Mouse (Mus musculus): ENCODE measurements at regions not wholly inside any gene's neighbourhood (a gene's known extent, or its start where the extent isn't known, plus 50 kb on each side); places are given as distances from the start of the nearest gene placed in this dataset.

DNA sequence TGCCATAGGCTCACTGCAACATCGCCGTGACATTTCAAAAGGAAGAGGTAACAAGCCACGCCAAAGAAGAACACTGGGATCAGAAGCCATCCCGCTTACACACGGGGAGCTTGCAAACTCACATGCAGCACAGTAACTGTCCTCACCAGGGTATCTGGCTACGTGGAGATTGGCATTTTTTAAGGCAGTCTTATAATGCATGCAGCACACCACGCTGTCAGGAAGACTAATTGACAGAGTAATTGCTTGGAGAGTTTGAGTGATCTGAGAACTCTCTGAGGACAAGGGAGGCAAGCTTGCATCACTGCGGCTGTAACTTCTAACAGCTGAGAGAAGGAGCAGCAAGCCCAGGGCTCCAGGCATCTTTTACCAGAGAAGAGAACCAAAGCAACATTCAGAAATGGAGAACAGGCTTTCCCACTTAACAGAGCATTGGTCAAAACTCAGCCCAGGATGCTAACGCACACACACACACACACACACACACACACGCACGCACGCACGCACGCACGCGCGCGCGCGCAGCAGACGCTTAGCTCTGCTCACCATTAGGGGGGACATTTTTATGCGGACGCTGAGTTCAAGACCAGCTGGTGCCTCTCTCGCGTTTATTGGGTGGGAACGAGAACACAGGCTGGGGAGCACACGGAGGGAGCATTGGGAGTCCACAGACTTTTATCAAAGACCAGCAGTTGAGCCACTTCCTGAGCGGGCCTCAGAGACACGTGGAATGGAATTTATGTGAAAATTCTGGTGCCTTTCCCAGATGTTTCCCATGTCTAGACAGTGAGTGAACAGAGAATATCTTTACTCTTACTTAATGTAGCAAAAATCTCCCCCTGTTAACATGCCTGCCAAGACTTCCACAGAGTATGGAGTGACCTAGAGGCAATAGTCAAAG is 66.6 kb downstream of the 1700129C05Rik start:
- no peak for ATAC-seq (ENCODE audit: low FRiP score, low read depth)
- Histone ChIP-seq H3K9me3 (no peaks in the 10 kb centered on the region), H3K4me2 (replicated peaks) (peak overlapping the region; percentile 39), H3K27ac (replicated peaks) (no peak overlapping the region), H3K27me3 (0 out of 2 replicates have a peak, but pooled peaks cover 3% of the 10 kb centered on the region), H3K4me1 (peaks cover 11% of the 10 kb centered on the region; the same call in 1 of the 2 replicates), H3K9ac (replicated peaks) (no peak overlapping the region), H3K4me3 (no peak overlapping the region), H3K36me3 (no peaks in the 10 kb centered on the region)
- 43% methylated on average over 29 of the region's 29 CpGs for WGBS

DNA sequence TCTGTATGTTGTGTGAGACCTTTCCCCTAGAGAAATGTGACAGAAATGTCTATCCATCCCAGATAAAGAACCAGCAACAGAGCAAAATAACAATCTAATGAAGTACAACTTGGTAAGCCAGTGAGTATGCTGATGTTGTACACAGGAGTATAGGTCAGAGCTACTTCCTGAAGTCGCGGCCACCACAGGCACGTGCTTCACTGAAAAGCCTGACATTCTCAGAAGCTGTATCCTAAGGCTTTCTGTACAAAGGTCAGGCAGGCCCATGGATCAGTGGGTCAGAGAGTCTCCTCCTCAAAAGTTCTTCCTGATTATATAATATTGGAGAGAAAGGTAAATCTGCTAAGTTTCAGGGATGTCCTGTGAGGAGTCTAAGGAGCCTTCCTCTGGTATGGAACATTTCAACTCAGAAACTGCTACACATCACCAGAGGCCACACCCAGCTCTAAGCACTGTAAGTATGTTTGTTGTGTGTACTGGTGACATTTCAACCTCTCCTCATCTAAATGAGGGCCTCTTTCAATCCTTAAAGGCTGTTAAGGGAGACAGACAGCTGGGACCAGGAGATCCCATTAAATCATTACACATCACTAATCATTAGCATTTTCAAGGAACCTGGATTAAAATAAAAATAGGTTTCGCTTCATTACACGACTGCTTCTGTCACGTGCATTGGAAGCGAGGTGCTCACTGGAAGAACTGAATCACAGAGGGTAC is 70.2 kb downstream of the 1700129C05Rik start:
- ATAC-seq (ENCODE audit: low FRiP score, low read depth), result no peak

DNA sequence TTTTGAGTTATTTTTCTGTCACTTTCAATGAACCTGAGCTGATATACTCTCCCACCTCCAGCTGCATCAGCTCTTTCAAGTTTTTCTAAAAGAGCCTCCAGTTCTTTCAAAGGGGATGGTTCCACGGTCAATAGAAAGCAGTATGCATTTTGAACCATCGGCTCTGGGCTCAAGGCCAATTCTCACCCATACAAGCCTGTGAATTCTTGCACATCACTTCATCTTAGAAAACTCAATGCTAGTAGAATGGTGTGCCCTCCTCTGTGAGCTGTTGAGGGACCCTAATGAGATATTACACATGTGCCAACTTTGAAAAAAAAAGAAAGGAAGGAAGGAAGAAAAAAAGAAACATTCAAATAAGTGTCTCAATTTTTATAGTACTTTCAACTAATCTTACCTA is 72.6 kb downstream of the 1700129C05Rik start:
- Histone ChIP-seq H3K4me3 (no peak overlapping the region), H3K4me1 (no peaks in the 10 kb centered on the region; the same call in 1 of the 2 replicates), H3K27me3 (no peaks in the 10 kb centered on the region), H3K27ac (replicated peaks) (no peak overlapping the region), H3K4me2 (replicated peaks) (no peak overlapping the region), H3K9me3 (no peaks in the 10 kb centered on the region), H3K9ac (replicated peaks) (no peak overlapping the region), H3K36me3 (no peaks in the 10 kb centered on the region)
- ATAC-seq (ENCODE audit: low FRiP score, low read depth), result no peak
- 84% methylated on average over 2 of the region's 2 CpGs for WGBS

More for the DNA sequence above, 70.2 kb downstream of the 1700129C05Rik start:
- 69% methylated on average over 7 of the region's 7 CpGs for WGBS
- Histone ChIP-seq H3K9ac (replicated peaks) (no peak overlapping the region), H3K4me3 (no peak overlapping the region), H3K4me1 (peaks cover 11% of the 10 kb centered on the region; the same call in 1 of the 2 replicates), H3K9me3 (no peaks in the 10 kb centered on the region), H3K4me2 (replicated peaks) (no peak overlapping the region), H3K27ac (replicated peaks) (no peak overlapping the region), H3K36me3 (no peaks in the 10 kb centered on the region), H3K27me3 (0 out of 2 replicates have a peak, but pooled peaks cover 3% of the 10 kb centered on the region)

DNA sequence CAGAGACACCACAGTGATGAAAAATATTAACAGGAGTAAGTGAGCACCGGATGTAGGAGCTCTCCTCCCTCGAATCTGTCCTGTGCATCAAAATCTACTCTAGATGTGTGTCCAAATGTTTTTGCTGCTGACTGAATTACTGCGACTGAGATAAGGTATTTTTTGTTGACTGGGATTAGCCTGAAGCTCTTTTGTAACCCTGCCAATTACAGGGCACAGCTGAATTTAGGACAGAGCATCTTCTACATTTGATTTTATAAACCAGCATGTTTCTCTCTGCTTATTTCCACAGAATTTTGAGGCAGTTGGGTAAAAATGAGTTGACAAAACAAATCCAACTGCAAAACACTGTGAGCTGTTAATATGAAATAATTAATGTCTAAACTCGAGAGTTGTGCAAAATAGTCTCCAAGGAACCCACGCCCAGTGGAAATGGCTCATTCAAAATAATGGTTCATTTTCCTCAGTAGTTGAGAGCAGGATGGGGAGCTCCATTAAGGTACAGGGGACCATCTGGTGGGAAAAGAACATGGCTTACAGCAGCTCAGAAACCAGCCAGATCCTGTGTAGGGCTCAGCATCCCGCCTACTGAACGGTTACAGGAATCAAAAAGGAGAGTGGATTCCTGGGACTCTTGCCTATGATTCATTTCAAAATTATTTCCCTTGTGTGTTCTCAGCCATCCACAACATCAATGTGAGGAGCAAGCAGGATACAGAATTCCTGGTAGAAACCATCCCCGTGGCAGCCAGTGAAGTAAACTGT is 76.1 kb downstream of the 1700129C05Rik start:
- ATAC-seq (ENCODE audit: low FRiP score, low read depth), result no peak
- no peak overlapping the region for H3K4me3 ChIP-seq
- no peaks in the 10 kb centered on the region for H3K36me3 ChIP-seq
- H3K27ac ChIP-seq (replicated peaks), result no peak overlapping the region
- WGBS, result 89% methylated on average over 8 of the region's 8 CpGs
- no peak overlapping the region for H3K4me2 ChIP-seq (replicated peaks)
- no peak overlapping the region for H3K9ac ChIP-seq (replicated peaks)
- H3K9me3 ChIP-seq, result no peaks in the 10 kb centered on the region
- no peaks in the 10 kb centered on the region for H3K27me3 ChIP-seq
- H3K4me1 ChIP-seq, result no peaks in the 10 kb centered on the region

DNA sequence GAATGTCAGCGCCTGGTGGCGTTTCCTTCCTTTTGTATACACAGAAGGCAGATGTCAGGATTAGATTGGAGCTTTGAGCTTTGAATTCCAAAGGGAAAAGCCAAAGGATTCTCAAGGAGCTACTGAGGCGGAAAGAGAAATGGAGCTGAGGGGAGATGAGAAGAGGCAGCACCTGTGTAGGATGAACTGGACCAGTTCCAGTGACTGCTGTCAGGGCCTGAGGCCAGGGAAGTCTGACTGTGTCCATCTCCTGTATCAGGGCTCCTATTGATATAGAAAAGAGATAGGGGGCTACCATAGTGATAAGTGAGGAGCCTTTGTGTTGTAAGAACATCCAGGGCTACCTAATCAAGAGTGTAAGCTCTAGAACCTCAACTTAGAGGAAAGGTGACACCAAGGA is 79.5 kb downstream of the 1700129C05Rik start:
- 51% methylated on average over 3 of the region's 3 CpGs for WGBS
- no peak overlapping the region for H3K27ac ChIP-seq (replicated peaks)
- ATAC-seq (ENCODE audit: low FRiP score, low read depth), result no peak
- H3K9ac ChIP-seq (replicated peaks), result no peak overlapping the region
- H3K36me3 ChIP-seq, result no peaks in the 10 kb centered on the region
- no peaks in the 10 kb centered on the region for H3K9me3 ChIP-seq
- H3K4me1 ChIP-seq, result no peaks in the 10 kb centered on the region
- no peak overlapping the region for H3K4me3 ChIP-seq
- H3K27me3 ChIP-seq, result no peaks in the 10 kb centered on the region
- no peak overlapping the region for H3K4me2 ChIP-seq (replicated peaks)

DNA sequence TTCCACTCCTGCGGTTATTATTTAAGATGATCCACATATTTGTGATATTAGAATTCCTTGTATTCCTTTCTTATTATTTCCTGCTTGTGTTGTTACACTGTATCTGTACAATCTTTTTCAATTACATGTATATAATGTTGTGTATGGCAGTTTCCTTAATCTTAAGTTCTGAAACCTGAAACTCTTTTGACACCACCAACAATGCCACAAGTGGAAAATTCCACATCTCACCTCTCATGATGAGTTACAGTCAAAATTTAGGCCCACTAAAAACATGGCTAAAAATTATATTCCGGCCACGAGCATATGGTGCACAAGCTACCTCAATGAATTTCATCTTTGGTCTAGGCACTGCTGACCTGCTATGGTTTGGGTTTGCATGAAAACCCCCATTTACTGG is 85.9 kb downstream of the 1700129C05Rik start:
- no peaks in the 10 kb centered on the region for H3K4me1 ChIP-seq
- no peak overlapping the region for H3K9ac ChIP-seq (replicated peaks)
- 93% methylated on average over 3 of the region's 3 CpGs for WGBS
- H3K36me3 ChIP-seq, result no peaks in the 10 kb centered on the region
- H3K9me3 ChIP-seq, result no peaks in the 10 kb centered on the region
- no peak overlapping the region for H3K4me2 ChIP-seq (replicated peaks)
- H3K27ac ChIP-seq (replicated peaks), result no peak overlapping the region
- H3K27me3 ChIP-seq, result no peaks in the 10 kb centered on the region
- H3K4me3 ChIP-seq, result no peak overlapping the region
- no peak for ATAC-seq (ENCODE audit: low FRiP score, low read depth)

DNA sequence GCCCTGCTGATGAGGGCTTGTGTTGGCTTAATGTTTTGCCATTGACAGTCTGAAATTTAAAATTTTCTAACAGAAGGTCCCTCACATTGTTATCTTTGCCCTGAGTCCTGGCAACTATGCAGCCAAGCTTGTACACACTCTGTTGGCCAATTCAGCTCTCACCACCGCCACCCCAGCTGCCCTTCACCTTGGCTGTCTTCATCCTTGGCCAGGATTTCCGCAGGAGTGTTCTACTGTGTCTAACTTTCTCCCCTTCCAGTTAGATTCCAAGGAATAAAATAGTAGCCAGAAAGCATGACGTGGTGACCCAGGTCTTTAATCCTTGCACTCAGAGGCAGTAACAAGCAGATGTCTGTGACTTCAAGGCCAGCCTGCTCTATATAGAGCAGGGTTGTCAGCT is 87.4 kb downstream of the 1700129C05Rik start:
- Histone ChIP-seq H3K4me1 (0 out of 2 replicates have a peak, but pooled peaks cover 4% of the 10 kb centered on the region), H3K4me2 (replicated peaks) (no peak overlapping the region), H3K27me3 (no peaks in the 10 kb centered on the region), H3K4me3 (no peak overlapping the region), H3K36me3 (no peaks in the 10 kb centered on the region), H3K27ac (replicated peaks) (no peak overlapping the region), H3K9me3 (no peaks in the 10 kb centered on the region), H3K9ac (replicated peaks) (no peak overlapping the region)
- no peak for ATAC-seq (ENCODE audit: low FRiP score, low read depth)
- WGBS, result 87% methylated on average over 3 of the region's 3 CpGs

DNA sequence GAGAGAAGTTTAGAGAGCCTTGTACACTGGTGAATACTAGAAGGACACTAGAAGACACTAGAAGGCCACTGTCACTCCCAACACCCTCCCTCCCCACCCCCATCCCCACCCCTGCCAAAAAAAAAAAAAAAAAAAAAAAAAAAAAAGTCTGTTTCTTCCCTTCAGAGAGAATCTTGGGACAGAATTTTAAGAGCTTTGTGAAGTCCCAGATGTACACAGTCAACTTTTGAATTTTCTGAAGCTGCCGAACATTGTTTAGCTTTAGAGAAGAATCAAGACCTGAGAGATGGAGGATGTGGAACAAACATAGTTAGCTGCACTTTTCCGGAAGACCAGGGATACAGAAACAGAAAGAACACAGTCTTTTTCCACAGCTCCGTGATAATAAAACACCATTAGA is 90.3 kb downstream of the 1700129C05Rik start:
- no peak overlapping the region for H3K27ac ChIP-seq (replicated peaks)
- ATAC-seq (ENCODE audit: low FRiP score, low read depth), result no peak
- H3K36me3 ChIP-seq, result no peaks in the 10 kb centered on the region
- H3K4me1 ChIP-seq, result 0 out of 2 replicates have a peak, but pooled peaks cover 4% of the 10 kb centered on the region
- no peaks in the 10 kb centered on the region for H3K9me3 ChIP-seq
- H3K9ac ChIP-seq (replicated peaks), result no peak overlapping the region
- H3K4me2 ChIP-seq (replicated peaks), result no peak overlapping the region
- WGBS, result 85% methylated on average over 3 of the region's 3 CpGs
- no peaks in the 10 kb centered on the region for H3K27me3 ChIP-seq
- no peak overlapping the region for H3K4me3 ChIP-seq

DNA sequence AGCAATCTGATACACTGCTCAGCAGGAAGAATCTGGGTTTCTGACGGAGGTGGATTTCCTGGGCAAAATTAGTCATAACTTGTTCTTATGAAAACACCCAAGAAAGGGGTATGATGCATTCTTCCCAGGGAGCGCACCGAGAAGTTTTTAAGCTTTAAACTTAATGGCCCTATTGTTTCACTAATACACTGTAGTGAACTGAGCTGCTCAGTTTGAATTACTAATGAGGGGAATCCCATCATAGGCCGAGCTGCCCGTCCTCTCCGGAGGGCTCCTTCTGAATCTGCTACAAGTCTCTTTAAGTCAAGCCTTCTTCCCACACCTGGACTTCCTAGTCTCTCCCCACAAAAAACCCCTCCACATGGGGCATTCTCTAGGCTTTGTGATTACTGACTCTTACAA is 91.2 kb downstream of the 1700129C05Rik start:
- no peak for ATAC-seq (ENCODE audit: low FRiP score, low read depth)
- no peaks in the 10 kb centered on the region for H3K36me3 ChIP-seq
- 0 out of 2 replicates have a peak, but pooled peaks cover 4% of the 10 kb centered on the region for H3K4me1 ChIP-seq
- H3K27me3 ChIP-seq, result no peaks in the 10 kb centered on the region
- H3K4me3 ChIP-seq, result no peak overlapping the region
- H3K9ac ChIP-seq (replicated peaks), result no peak overlapping the region
- H3K9me3 ChIP-seq, result no peaks in the 10 kb centered on the region
- no peak overlapping the region for H3K4me2 ChIP-seq (replicated peaks)
- H3K27ac ChIP-seq (replicated peaks), result no peak overlapping the region
- WGBS, result 12% methylated on average over 6 of the region's 6 CpGs

DNA sequence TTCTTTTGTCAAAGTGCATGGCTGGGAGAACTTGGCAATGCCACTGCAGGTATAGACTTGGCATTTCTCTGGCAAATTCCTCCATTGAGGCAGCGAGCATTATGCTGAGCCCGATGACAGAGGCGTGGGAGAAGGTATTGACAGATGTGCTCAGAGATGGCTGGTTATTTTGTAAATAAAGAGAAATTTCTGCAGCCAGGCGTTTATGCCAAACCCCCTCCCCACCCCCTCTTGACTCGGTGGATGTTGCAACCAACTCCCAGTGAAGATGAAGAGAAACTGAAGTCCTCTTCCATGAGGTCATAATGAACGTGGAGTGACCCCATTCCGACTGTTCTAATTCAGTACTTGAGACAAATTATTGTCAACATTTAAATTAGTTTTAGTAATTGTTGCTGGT is 97.0 kb downstream of the 1700129C05Rik start:
- H3K9ac ChIP-seq (replicated peaks), result no peak overlapping the region
- H3K27me3 ChIP-seq, result no peaks in the 10 kb centered on the region
- H3K36me3 ChIP-seq, result no peaks in the 10 kb centered on the region
- H3K4me2 ChIP-seq (replicated peaks), result no peak overlapping the region
- 83% methylated on average over 7 of the region's 7 CpGs for WGBS
- no peak for ATAC-seq (ENCODE audit: low FRiP score, low read depth)
- H3K4me3 ChIP-seq, result no peak overlapping the region
- no peaks in the 10 kb centered on the region for H3K9me3 ChIP-seq
- no peaks in the 10 kb centered on the region for H3K4me1 ChIP-seq
- no peak overlapping the region for H3K27ac ChIP-seq (replicated peaks)

DNA sequence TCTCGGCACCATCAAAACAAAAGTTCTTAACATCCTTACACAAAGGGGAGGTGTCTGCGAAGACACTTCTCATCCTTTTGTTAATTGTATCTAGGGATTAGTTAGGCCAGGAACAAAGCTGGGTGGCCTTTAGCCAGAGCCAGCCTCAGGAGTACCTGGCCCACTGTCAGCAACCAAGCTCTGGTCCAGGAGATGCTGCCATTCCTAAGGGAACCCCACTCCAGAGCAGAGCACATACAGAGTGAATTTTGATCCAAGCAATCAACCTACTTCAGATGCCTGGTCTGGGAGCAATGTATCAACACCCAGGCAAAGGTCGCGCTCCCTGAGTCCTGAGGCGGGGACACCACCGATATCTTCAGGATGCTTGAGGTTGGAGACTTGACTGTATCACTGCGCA is 97.5 kb downstream of the 1700129C05Rik start:
- H3K4me1 ChIP-seq, result no peaks in the 10 kb centered on the region
- H3K9me3 ChIP-seq, result no peaks in the 10 kb centered on the region
- no peak overlapping the region for H3K27ac ChIP-seq (replicated peaks)
- ATAC-seq (ENCODE audit: low FRiP score, low read depth), result no peak
- no peak overlapping the region for H3K9ac ChIP-seq (replicated peaks)
- no peak overlapping the region for H3K4me3 ChIP-seq
- 67% methylated on average over 7 of the region's 7 CpGs for WGBS
- no peak overlapping the region for H3K4me2 ChIP-seq (replicated peaks)
- H3K36me3 ChIP-seq, result no peaks in the 10 kb centered on the region
- H3K27me3 ChIP-seq, result no peaks in the 10 kb centered on the region

DNA sequence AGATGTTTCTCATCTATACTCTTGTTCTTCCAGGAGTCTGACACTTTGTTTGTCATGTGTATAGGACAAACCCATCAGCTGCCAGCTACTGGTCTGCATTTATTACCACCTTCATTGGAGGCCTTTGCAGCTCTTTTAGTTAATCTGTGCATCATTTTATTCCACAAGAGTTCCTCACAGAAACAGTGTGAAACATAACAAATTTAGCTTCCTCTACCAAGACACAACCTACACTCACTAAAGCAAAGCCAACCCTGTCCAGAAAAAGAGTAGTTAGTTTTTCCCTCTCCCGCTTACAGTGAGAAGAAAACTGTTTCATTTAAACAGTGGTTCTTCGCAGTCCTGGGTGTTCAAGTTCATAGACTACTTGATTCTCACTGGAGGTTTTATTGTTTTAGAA is 100.5 kb downstream of the 1700129C05Rik start:
- ATAC-seq (ENCODE audit: low FRiP score, low read depth), result no peak
- H3K4me3 ChIP-seq, result no peak overlapping the region
- no peak overlapping the region for H3K4me2 ChIP-seq (replicated peaks)
- no peaks in the 10 kb centered on the region for H3K36me3 ChIP-seq
- WGBS, result 96% methylated on average over 2 of the region's 2 CpGs
- no peaks in the 10 kb centered on the region for H3K4me1 ChIP-seq
- H3K9me3 ChIP-seq, result no peaks in the 10 kb centered on the region
- no peaks in the 10 kb centered on the region for H3K27me3 ChIP-seq
- H3K9ac ChIP-seq (replicated peaks), result no peak overlapping the region
- H3K27ac ChIP-seq (replicated peaks), result no peak overlapping the region
